Mouse (Mus musculus) erythroblast, adult 5-6 weeks (primary cell): ENCODE results near the gene Nudt3. TPM values are rescaled to one million over a fixed set of nuclear protein-coding genes. Genes with fewer than 3 reads are reported as not detected.

ENCODE experiments used
- ATAC-seq: replicated peaks from 2 replicates; pipeline ENCODE4 v1.8.0; 2016; ENCODE audit warnings: moderate number of reproducible peaks, mild to moderate bottlenecking, moderate TSS enrichment, inconsistent platforms; ENCODE audit not compliant: poor library complexity, low FRiP score, severe bottlenecking
- total RNA-seq, 2 experiments: library from RNA; stranded (forward) in 1 of 2; stranded (reverse) in 1 of 2; fragments of 150-400 nt in 1 of 2; fragments of 200-764, 138-1000 nt in 1 of 2; gene quantifications; 2 replicates each; pipeline versions ENCODE4 v1.2.3 to v1.2.4; 2015 to 2017; ENCODE audit warnings: low replicate concordance in 2 of 2

The Nudt3 gene
- total RNA-seq, 2 experiments from 2014 or later: 23.6 to 26.0 TPM

GRCm38 (mm10) chr17:27603522-27604234 is 19.6 kb downstream of the Nudt3 start:
- peak; percentile 63 for ATAC-seq

- ATAC-seq: no peak
These were observed 20.3 kb downstream of the Nudt3 start for GRCm38 (mm10) chr17:27603036-27603435.

- no peak for ATAC-seq
These were observed 22.4 kb downstream of the Nudt3 start for GRCm38 (mm10) chr17:27600869-27601268.

GRCm38 (mm10) chr17:27600286-27600685 is 23.0 kb downstream of the Nudt3 start:
- ATAC-seq: no peak

- no peak for ATAC-seq
These were observed 26.7 kb downstream of the Nudt3 start for GRCm38 (mm10) chr17:27596376-27597190.

GRCm38 (mm10) chr17:27595659-27596375 is 27.5 kb downstream of the Nudt3 start:
- no peak for ATAC-seq

GRCm38 (mm10) chr17:27592565-27592910 is 30.8 kb downstream of the Nudt3 start:
- no peak for ATAC-seq

- ATAC-seq: no peak
These were observed 31.3 kb downstream of the Nudt3 start for GRCm38 (mm10) chr17:27591826-27592564.

GRCm38 (mm10) chr17:27588231-27588630 is 35.1 kb downstream of the Nudt3 start:
- no peak for ATAC-seq

GRCm38 (mm10) chr17:27587252-27587651 is 36.0 kb downstream of the Nudt3 start:
- ATAC-seq: no peak

GRCm38 (mm10) chr17:27586661-27587060 is 36.6 kb downstream of the Nudt3 start:
- no peak for ATAC-seq

- 0 out of 2 replicates have a peak, but pooled peaks have one; percentile 36 for ATAC-seq
These were observed 40.0 kb downstream of the Nudt3 start for GRCm38 (mm10) chr17:27583185-27583894.

GRCm38 (mm10) chr17:27580392-27581068 is 42.8 kb downstream of the Nudt3 start:
- no peak for ATAC-seq

- ATAC-seq: no peak
These were observed 43.5 kb downstream of the Nudt3 start for GRCm38 (mm10) chr17:27579816-27580215.

- no peak for ATAC-seq
These were observed 44.8 kb downstream of the Nudt3 start for GRCm38 (mm10) chr17:27578487-27578886.

GRCm38 (mm10) chr17:27577468-27577867 is 45.8 kb downstream of the Nudt3 start:
- no peak for ATAC-seq

- ATAC-seq: no peak
These were observed 47.2 kb downstream of the Nudt3 start for GRCm38 (mm10) chr17:27576056-27576455.

GRCm38 (mm10) chr17:27575116-27575776 is 48.0 kb downstream of the Nudt3 start:
- no peak for ATAC-seq
